Mouse (Mus musculus): ENCODE results near the gene Dennd1a.

Gene Dennd1a

DNA sequence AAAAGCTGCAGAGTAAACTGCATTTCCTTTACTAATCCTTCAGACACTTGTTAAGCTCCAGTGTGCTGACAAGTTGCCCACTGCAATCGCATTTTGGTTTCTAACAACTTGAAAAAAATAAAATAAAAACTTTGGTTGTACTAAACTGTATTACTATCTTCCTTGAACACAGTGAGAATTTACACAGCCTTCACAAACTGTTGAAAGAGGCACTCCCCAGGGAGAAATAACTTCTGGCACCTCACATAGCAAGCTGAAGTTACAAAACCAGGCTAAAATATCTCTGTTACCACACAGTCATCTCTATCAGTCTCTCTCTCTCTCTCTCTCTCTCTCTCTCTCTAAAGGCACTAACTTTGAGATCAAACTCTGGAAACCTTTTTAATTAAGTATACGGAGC is 63.4 kb downstream of the Dennd1a start:
- no peak for DNase-seq

DNA sequence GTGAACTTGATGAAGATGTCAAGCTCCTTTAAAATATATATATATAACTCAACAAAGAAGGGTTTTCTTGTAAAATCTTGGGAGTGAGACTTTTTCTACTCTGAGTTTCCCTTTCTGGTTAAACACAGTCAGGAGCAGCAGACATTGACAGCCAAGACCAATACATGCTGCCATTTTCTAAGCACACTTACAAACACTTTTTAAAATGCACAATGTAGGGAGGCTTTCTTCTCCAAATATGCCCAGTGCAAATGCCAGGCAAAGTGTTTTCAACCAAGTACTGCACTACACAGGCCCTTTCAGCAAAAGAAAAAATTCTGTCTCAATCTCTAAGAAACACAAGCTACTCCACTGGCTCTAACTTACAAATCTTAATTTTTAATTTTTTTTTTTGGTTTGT is 65.7 kb downstream of the Dennd1a start:
- no peak for DNase-seq

DNA sequence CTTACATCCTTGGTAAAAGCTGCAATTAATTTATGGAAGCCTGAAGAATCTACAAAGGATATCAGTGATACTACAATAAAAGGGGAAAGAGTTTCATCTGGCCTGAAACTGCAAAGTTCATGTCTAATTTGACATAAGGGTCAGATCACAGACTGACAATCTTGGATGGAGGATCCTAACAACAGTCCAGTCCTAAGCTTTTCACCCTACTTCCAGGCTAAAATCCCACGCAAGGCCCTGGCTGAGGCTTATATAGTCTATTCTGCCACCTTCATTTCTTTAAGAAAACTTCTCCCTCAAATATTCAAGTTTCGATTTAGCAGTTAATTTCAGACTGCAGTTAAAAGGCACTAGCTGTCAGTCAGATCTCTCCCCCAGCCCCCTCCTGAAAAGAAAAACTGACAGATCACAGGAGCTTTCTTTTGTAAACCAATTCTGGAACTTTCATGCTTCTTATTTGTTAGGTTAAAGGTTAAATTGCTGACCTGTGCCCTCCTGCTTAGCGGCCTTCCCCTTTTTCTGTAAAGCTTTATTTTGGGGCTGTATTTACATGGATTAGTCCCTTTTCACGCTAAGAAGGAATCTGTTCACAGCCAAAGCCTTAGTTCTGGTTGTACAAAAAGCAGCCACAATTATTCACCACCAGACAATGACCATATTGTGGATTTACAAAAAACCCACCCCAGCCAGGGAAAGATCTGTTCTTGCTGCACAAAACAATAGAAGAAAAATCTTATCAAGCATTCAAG is 66.3 kb downstream of the Dennd1a start:
- DNase-seq, result no peak

DNA sequence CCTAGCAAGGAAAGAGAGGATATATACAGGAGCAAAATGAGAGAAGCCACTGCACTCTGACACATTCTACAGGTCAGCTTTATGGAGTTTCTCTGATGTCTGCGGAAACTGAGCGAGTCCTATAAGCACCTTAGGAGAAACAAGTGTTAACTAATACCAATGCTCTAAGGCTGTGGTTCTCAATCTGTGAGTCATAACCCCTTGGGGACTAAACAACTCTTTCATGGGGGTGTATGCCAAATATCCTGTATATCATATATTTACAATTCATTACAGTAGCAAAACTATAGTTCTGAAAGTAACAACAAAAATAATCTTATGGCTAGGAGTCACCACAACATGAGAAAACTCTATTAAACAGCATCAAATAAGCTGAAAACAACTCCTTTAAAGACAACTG is 67.5 kb downstream of the Dennd1a start:
- DNase-seq, result no peak

DNA sequence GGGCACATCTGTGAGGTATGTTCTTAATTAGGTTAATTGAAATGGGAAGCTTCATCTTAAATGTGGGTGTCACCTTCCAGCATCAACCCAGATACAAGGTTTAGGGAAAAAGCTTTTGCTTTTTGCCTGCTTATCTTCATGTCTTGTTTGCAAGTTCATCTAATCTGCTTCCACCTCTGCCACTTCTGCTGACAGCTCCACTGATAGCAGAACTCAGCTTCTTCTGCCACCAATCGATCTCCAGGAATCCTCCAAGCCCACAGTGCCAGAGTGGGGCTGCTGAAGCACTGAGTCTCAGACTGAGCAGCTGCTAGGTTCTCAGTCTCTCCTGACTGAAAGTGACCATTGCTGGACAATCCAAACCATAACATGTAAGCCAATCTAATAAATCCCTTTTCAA is 74.1 kb downstream of the Dennd1a start:
- no peak for DNase-seq

DNA sequence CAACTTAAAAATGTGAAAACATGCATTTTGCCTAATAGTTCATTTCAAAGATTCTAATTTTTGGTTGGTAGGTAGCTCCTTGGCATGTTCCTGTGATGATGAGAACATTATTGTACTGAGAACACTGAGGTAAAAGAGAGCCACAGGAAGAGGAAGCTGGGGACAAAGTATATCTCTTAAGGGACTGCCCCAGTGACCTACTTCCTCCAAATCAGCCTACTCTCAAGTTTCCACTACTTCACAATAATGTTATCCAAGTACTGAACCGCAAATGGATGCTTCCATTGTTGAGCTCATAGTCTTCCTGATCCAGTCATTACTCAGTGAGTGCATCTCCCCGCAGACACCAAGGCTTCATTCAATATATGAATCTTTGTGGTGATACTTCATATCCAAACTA is 75.8 kb downstream of the Dennd1a start:
- no peak for DNase-seq

DNA sequence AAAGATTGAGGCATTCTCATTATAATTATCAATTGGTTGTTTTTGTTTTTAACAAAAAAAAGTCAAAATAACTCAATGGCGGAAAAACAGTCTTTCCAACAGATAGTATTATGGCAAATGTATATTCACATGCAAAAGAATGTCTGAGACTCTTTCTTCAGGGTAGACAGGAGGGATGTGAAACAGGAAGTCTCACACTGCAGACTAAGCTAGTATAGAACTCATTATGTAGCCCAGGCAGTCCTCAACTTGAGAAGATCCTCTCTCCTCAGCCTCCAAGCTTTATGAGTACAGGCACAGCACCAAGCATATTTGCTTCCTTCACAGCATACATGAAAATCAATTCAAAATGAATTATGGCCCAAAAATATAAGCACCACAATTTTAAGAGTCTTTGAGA is 79.4 kb downstream of the Dennd1a start:
- DNase-seq, result no peak

DNA sequence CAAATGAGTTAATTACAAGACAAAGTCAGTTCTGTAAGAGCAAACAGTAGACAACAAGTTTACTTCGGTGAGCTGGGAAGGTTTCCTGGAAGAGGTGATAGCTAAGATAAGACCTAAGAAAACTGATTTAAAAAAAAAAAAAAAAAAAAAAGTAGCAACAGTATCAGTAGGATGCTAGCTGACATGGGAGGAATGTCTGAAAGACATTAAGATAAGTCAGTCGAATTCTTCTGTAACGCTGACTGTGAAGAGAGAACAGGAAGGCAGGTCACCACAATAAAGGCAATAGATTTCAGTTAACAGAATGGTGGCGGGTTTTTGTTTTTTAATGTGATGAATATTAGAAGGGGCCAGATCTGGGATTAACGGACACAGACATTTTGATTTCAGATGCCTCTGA is 81.9 kb downstream of the Dennd1a start:
- DNase-seq, result no peak

DNA sequence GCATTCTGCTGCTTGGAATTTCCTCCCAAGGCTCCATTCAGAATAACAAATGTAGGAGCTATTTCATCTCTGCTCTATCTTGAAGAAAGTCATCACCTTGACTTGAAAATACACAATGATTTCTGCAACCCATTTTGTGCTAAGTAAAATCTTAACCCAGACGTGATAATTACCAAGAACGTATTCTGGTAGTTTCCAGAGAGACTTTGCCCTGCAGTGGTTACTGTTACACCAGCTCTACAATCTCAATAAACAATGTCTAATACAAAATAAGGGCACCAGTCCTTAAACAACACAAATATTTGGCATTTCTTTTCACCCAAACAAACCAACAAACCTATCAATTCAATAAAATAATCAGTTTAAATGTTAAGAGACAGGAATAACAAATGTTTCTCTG is 82.5 kb downstream of the Dennd1a start:
- no peak for DNase-seq

DNA sequence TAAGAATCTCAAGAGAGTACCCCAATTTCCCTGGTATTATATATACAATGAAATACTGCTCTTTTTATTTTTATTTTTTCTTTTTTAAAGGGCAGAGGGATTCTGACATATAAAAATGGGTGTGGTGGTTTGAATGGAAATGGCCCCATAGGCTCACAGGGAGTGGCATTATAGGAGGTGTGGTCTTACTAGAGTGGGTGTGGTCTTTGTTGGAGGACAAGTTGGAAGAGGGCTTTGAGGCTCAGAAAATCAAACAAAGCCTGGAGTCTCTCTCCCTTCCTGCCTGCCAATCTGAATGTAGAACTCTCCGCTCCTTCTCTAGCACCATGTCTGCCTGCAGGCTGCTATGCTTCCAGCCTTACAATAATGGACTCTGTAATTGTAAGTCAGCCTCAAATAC is 89.1 kb downstream of the Dennd1a start:
- DNase-seq, result no peak

DNA sequence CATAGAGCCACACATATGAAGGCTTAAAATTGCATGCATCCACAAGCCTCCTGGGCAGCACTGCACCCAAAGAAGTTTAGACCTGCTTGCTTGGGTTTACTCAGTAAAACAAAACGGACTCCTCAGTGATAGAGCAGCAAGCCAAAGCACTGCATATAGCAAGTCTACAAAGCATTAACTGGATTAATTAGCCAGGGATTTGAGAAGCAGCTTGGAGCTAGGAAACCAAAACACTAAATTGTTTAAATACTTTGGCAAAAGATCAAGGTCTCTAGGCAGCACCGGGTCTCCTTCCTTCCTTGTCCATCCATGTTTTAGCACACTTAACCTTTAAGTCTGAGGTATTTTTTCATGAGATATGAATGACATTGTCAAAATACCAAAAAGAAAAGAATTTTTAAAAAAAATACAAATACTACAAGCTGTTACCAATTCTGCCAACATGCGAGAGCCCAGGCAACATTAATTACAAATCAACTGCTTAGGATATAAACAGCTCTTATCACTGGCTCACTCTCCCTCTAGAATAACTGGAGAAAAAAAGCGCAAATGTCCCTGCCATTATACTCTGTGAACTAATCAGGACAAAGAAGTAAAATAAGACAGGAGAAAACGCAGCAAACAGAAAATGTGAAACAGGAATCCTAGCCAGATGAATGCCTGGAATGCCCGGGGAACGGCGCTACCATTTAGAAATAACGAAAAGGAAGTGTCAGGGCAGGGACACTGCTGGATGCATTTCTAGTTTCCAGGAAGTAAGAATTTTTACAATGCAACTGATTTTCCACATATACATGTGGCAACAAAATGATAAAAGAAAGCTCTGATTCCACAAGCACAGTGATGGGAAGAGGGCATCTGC is 90.8 kb downstream of the Dennd1a start:
- DNase-seq, result no peak

DNA sequence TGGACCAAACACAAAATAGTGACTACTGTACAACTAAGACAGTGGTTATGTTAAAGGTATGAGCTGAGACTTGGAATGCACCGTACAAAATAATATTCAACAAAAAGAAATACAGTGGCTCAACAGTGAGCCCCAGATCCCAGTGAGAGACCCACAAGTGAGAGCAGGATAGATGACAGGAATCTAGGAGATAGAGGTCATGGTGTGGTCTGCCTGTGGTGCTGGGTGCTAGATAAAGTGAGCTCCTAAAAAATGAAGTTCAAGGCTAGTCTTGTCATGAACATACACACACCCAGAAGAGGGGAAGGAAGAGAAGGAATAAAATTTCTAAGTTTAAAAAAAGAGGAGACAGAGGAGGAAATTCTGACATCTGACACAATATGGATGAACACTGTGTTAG is 95.2 kb downstream of the Dennd1a start:
- no peak for DNase-seq

DNA sequence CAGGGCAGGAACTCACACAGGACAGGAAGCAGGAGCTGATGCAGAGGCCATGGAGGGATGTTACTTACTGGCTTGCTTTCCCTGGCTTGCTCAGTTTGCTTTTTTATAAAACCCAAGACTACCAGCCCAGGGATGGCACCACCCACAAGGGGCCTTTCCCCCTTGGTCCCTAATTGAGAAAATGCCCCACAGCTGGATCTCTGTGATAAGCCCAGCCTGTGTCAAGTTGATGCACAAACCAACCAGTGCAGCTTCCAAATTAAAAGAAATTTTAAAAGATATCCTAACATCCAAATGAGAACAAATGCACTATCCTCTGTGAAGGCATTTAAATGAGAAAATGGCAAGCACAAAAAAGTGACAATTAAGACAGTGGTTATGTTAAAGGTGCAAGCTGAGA is 95.6 kb downstream of the Dennd1a start:
- DNase-seq, result no peak

DNA sequence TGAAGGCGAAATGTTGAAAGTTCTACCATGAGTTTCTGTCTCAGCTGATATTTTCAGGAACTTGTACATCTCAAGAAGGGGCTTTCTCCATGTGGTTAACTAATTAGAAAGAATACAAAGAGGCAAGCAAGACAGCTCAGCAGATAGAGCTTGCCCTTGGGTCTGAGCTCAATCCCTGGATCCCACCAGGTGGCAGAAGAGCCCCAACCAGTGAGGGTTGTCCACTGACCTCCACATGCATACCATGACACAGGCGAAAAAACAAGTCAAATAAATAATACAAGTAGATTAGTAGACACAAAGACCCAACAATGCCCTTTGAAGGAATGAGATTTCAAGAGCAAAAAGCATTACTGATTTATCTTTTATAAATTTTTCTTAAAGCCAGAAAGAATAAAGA is 100.8 kb downstream of the Dennd1a start:
- no peak for DNase-seq

DNA sequence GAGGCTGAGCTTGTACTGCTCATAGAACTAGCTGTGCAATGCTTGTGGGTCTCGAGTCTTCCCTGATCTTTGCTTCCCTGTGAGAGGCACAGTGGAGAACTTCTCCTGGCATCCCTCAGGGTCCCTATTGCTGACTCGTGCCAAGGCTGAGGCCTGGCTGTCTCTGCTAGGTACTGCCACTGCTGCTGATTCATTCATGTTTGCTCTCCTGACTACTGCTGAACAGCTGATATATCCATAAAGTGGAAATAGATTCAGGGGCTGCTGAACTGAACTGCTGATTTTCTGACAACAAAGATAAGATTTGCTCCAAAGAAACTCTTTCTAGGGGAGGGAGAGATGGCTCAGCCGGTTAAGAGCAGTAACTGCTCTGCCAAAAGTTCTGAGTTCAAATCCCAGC is 102.2 kb downstream of the Dennd1a start:
- DNase-seq, result no peak

DNA sequence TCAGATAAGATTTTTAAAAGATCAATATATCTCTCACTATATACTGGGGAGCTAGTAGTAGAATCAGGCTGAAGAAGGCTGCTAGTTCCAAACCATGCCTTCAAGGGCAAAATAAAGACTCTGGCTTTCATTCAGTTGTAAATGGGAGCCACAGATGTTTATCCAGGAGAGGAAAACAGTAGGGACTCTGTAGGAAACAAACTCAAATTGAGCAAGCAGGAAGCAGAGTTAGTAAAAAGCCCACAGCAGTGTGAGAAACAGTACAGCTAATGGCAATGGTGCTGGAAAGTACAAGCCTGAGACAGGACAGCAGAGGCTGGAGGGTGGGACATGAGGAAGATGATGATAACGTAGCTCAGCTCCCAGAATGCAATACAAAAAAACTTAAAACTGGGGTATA is 103.3 kb downstream of the Dennd1a start:
- no peak for DNase-seq

DNA sequence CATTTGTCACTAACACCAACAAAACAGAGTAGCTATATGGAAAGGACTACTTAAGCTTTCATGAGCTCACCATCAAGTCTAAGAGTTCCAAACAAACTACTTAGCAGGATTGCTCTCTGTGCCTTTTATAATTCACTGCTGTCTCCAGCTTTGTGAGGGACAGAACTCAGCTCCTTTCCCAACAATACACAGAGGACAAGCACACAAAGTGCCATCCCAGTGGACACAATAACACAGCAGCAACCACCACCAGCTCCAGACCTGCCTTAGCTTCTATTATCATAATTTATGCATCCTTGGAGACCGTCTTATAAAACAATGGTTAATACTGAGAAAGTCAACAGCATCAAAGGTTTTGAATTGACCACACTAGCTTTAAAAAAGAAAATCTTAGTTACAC is 104.9 kb downstream of the Dennd1a start:
- no peak for DNase-seq

DNA sequence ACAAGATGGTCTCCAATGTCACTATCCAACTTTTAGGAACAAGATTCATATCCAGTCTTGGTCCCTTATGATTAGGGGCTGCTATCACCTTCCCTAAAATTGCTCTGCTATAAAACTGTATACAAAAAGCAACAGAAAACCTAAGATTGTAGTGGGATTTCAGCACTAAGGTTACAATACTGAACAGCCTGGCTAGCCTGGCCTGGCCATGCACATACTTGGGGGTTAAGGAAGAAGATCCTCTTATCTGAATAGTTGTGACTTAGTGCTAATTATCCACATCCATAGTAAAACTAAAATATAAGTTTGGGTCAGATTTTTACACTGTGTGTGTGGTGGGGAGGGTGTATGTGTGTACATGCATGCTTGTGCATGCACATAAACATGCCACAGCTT is 109.6 kb downstream of the Dennd1a start:
- no peak for DNase-seq

DNA sequence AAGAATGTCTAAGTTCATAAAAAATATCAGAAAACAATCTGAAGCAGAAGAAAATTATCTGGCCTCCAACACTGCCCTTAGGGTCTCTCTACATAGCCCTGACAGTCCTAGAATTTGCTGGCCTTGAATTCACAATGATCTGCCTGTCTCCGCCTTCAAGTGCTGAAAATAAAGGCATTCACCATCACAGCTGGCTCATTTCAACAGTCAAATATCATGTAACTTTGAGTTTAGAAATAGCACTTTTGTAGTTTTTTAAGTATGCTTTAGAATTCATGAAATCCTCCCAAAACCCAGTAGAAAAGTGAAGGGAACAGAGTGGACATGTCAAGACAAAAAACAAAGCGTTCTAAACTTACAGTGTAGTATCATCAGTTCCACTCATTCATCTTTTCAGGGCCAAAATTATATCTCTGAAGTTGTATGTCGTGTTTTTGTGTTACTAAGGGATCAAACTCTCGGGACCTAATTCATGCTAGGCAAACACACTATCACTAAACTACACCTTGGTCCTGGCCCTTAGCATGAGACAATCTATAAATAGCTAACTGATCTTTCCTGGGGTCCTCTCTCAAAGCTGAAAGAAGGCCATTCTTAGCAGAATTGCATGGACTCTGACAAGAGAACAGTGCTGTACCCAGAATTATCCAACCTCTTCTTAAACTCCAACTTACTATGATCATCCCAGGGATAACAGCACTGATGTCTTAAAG is 110.2 kb downstream of the Dennd1a start:
- no peak for DNase-seq

DNA sequence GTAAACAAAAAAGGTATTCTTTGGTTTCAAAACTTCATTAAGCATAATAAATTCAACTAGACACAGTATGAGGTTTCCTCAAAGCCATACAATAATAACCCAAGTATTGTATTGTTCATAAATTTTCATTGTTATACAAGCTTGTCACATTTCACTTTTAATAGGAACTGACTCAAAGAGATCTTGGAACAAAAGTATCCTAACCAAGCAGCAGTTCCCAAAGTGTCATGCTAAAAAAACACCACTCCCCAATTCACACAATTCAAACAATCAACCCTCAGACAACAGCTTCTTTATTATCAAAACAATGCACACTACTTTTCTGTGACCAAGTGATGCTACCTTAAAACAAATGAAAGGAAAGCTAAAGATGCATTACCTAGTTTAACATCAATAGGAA is 111.9 kb downstream of the Dennd1a start:
- DNase-seq, result no peak

DNA sequence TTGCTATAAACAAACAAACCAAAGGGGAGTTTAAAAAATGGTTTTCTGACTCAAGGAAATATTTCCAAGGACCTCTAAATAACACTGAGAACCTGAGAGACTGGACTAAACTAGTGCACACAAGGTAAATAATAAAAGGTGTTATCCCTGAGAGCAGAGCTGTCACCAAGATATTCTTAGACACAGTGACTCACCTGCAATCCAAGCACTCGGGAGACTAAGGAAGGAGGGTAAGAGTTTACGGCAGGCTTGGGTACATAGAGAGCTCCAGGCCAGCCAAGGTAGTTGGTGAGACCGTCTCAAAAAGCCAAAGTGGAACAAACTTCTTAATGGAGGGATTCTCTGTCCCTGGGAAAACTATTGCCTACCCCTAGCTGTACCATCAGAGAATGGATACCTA is 118.6 kb downstream of the Dennd1a start:
- no peak for DNase-seq

DNA sequence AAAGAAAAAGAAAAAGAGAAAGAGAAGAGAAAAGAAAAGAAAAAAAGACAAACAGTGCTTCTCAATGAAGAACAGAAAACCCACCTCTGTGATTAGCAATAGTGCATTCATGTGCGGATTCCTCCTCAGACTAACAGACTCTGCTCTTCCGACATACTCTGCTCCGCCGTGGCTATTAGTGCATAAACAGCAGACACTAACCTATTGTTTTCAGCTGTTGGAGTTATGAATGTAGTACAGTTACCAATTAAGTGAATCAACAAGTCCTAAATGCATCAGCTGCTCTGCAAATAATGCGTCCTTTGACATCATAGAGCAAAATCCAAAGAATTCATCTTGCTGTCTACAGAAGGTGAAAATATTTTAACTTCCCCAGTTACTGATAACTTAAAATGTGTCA is 121.2 kb downstream of the Dennd1a start:
- no peak for DNase-seq

DNA sequence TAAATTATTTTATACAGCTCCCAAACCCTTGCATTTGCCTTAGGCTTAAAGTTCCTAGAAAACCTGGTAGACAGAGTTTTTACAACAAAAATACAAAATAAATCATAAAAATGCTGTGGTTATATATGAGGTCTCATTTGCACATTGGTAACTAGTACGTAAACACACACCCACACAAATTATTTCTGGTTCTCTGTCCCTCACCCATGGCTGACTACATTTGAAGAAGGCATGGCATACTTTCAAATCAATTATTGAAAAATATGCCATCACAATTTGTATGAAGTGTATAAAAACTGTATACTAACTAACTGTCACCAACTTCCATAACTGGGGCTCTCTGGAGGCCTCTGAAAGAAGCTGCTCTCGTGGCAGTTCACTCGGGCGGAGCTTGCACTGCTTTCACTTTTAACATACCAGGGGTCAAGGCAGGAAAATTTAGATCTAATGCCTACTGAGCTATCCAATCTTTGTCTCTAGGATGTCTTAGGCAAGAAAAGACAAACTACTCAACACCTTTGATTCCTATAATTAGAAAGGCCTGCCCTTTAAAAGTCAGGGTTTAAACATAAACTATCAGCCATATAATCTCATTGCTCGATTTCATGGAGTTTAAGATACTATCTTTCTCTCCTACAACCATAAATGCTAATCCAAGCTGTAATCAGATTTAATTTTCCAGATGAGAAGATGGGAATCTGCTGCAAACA is 122.7 kb downstream of the Dennd1a start:
- no peak for DNase-seq
